Mouse (Mus musculus) bone marrow, adult 2 months (tissue): ENCODE data around the gene Ybx1. TPM values are rescaled to one million over a fixed set of nuclear protein-coding genes. Genes with fewer than 3 reads are reported as not detected.

Experiments used
- H3K27ac ChIP-seq: fragments of 200-500 bp; 2 replicates; pipeline ENCODE4 v1.5.1; 2012; ENCODE audit warnings: low read depth, mild to moderate bottlenecking, control low read depth, inconsistent platforms, low read length; ENCODE audit not compliant: control insufficient read depth, poor library complexity, insufficient read depth
- H3K4me1 ChIP-seq: fragments of 200-500 bp; 2 replicates; pipeline ENCODE4 v1.6.1; 2011; ENCODE audit warnings: low read length; ENCODE audit not compliant: control insufficient read depth, insufficient read depth
- H3K4me3 ChIP-seq: fragments of 200-500 bp; replicated peaks from 2 replicates; pipeline ENCODE3; 2011; ENCODE audit warnings: mild to moderate bottlenecking, low read depth, low read length, control low read depth; ENCODE audit not compliant: control insufficient read depth
- CTCF ChIP-seq: fragments of 200-500 bp; IDR thresholded peaks from 2 replicates; pipeline ENCODE4 v1.5.1; 2011; ENCODE audit warnings: low read length, control low read depth; ENCODE audit not compliant: control insufficient read depth, insufficient read depth
- POLR2A ChIP-seq: fragments of 200-500 bp; IDR thresholded peaks from 2 replicates; pipeline ENCODE4 v1.6.1; 2011; ENCODE audit warnings: low read depth, mild to moderate bottlenecking, control low read depth, low read length, borderline replicate concordance; ENCODE audit not compliant: control insufficient read depth
- WGBS: fragments of 180-500 bp; shearing (Covaris S2); methylation state at CpG from one replicate; pipeline ENCODE4 v1.1.7; 2018; 5-methylcytosine and 5-hydroxymethylcytosine counted together
- polyA plus RNA-seq: library from polyadenylated mRNA; stranded (reverse); fragments of >200 nt; gene quantifications from 2 replicates; pipeline ENCODE4 v1.2.4, GENCODE M21; 2011; ENCODE audit warnings: low replicate concordance; ENCODE audit not compliant: missing spikeins, insufficient read depth, insufficient read length

The Ybx1 gene
- polyA plus RNA-seq, 1 experiment: 389 TPM

DNA sequence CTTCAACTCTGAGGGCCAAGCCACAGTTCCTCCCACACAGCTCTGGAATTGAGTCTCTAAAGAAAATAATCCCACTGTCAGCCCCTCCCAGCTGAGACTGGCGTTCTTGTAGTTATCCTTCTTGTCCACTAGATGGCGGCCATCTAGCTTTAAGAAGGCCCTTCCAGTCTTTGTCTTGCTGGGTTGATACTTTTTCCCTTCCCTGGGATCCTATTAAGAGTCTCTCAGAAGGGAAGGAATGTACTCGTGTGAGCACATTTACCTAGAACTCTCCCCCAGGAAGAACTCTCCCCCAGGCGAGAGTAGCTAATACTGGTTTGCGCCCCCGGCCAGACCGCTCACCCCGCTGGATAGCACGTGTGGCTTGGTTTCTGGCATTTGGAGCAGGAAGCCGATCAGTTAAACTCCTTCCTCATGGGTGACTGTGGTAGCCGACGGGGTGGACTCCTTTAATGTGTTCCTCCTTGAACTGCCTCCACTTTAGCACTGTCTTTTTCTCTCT is 55.2 kb downstream of the Ybx1 start:
- peak; percentile 53 for TF ChIP-seq CTCF
- no peak for TF ChIP-seq POLR2A
- H3K4me3 ChIP-seq: peak overlapping the region; percentile 21
- H3K27ac ChIP-seq: no peak overlapping the region
- H3K4me1 ChIP-seq: no peaks in the 10 kb centered on the region; the same call in 1 of the 2 replicates
- WGBS: under 1% methylated on average over 12 of the region's 12 CpGs

GRCm38 (mm10) chr4:119238661-119239060 is 55.7 kb downstream of the Ybx1 start:
- peak overlapping the region; percentile 19 for H3K4me3 ChIP-seq
- WGBS: 51% methylated on average over 3 of the region's 3 CpGs

GRCm38 (mm10) chr4:119234348-119234747 is 60.1 kb downstream of the Ybx1 start:
- H3K4me3 ChIP-seq: no peak overlapping the region
- WGBS: 78% methylated on average over 3 of the region's 3 CpGs

More at GRCm38 (mm10) chr4:119238661-119239060, 55.7 kb downstream of the Ybx1 start:
- TF ChIP-seq CTCF: no peak
- no peak for TF ChIP-seq POLR2A
- Histone ChIP-seq H3K27ac (no peak overlapping the region), H3K4me1 (no peaks in the 10 kb centered on the region; the same call in 1 of the 2 replicates)

DNA sequence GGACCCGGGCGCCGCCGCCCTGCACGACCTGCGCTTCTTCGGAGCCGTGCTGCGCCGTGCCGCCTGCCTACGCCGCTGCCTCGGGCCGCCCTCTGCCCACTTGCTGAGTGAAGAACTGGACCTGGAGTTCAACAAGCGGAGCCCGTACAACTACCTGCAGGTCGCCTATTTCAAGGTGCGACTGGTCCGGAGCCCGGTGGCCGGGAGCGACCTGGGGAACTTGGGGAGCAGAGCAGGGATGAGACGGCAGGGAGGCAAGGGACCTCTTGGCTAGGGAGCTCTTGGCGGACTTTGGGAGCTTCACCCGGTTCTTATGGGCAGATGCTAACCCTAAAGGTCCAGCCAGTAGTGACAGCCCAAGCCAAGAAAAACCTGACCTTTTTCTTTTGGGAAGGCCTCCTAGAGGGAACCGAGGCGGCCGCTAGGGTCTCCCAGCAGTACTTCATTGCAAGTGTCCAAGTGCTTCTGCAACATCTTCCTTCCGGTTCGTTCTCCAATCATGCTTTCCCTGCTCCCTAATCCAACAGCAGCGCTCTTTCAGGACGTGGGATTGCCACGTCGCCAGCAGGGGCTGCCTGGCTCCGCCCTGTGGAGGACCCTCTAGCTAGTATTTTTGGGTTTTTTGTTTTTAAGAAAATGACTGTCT is 61.0 kb downstream of the Ybx1 start:
- no peak overlapping the region; the same call in 1 of the 2 replicates for H3K27ac ChIP-seq

More at GRCm38 (mm10) chr4:119234348-119234747, 60.1 kb downstream of the Ybx1 start:
- Histone ChIP-seq H3K4me1 (no peaks in the 10 kb centered on the region; the same call in 1 of the 2 replicates), H3K27ac (no peak overlapping the region)
- no peak for TF ChIP-seq CTCF
- no peak for TF ChIP-seq POLR2A

DNA sequence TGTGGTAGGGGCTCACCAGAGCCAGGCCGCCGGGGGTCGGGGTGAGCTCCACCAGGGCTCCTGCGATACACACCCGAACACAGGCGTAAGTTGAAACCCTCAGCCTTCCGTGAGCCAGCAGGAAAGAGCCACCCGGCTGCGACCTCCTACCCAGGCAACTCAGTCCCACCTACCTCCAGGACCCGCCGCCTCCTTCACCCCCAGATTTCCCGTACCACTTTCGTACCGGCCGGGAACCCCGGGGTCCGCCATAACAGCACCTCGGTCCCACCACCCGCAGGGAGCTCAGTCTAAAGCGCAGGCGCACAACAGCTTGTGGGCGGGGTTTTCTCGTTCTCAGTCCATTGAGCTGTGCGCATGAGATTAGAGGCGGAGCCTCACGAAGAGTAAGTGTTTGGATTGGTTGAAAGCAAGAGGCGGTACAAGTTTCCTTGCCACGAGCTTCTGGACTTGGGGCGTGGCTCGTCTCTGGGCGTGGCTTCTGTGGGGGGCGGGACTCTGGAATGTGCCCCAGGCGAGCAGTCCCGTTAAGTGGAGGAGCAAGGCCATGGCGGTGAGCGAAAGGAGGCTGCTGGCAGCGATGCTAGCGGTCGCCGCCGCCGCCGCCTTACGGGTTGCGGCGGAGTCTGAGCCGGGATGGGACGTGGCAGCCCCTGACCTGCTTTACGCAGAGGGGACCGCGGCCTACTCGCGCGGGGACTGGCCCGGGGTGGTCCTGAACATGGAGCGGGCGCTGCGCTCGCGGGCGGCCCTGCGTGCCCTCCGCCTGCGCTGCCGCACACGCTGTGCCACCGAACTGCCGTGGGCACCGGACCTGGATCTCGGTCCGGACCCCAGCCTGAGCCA is 61.8 kb downstream of the Ybx1 start, which contains the start of the genes AU022252 and P3h1:
TSS of gene AU022252 (minus strand) at position 303 of the 846 bp plus-strand sequence.
TSS of gene P3h1 (plus strand) at position 506 of the 846 bp plus-strand sequence.
- under 1% methylated on average over 69 of the region's 71 CpGs for WGBS
- peak within 1 kb of the TSS; percentile 29; the same call in 1 of the 2 replicates for H3K27ac ChIP-seq
- peak; percentile 51; the same call in 1 of the 2 replicates for TF ChIP-seq POLR2A
- no peak for TF ChIP-seq CTCF
- H3K4me3 ChIP-seq: peak within 1 kb of the TSS; percentile 99
- no peaks in the 10 kb centered on the region; the same call in 1 of the 2 replicates for H3K4me1 ChIP-seq

More for the DNA sequence above, 61.0 kb downstream of the Ybx1 start:
- no peak for TF ChIP-seq POLR2A
- TF ChIP-seq CTCF: no peak
- no peaks in the 10 kb centered on the region; the same call in 1 of the 2 replicates for H3K4me1 ChIP-seq
- peak overlapping the region; percentile 74 for H3K4me3 ChIP-seq
- WGBS: 2% methylated on average over 36 of the region's 36 CpGs

Other genes starting within 250 kb of the Ybx1 start
- gene Slc2a1, start 185.9 kb downstream of the Ybx1 start, polyA plus RNA-seq: 6.7 and 20.9 TPM in 2 replicates
- 5.8 TPM in 2 replicates for gene Zfp691, start 120.4 kb downstream of the Ybx1 start, polyA plus RNA-seq
- gene Ermap, start 104.6 kb downstream of the Ybx1 start, polyA plus RNA-seq: 173 and 189 TPM in 2 replicates
- gene Svbp, start 99.3 kb downstream of the Ybx1 start, polyA plus RNA-seq: 46.6 and 64.0 TPM in 2 replicates
- gene Tmem269, start 76.4 kb downstream of the Ybx1 start, polyA plus RNA-seq: not detected in 2 replicates
- 2.4 and 5.0 TPM in 2 replicates for gene AU022252, start 61.9 kb downstream of the Ybx1 start, polyA plus RNA-seq
- 3.7 and 7.0 TPM in 2 replicates for gene P3h1, start 61.7 kb downstream of the Ybx1 start, polyA plus RNA-seq
- 0.54 and 1.2 TPM in 2 replicates for gene Cldn19, start 39.2 kb downstream of the Ybx1 start, polyA plus RNA-seq
- gene Ppih, start 25.9 kb upstream of the Ybx1 start, polyA plus RNA-seq: 45.5 and 99.6 TPM in 2 replicates
- 2.3 and 3.7 TPM in 2 replicates for gene Ccdc30, start 120.9 kb upstream of the Ybx1 start, polyA plus RNA-seq
- 5.5 and 9.8 TPM in 2 replicates for gene Ppcs, start 127.8 kb upstream of the Ybx1 start, polyA plus RNA-seq
- 3.3 TPM in 1 of 2 replicates, not detected in the other for gene Zmynd12, start 128.2 kb upstream of the Ybx1 start, polyA plus RNA-seq
- not detected in 2 replicates for gene Rimkla, start 198.0 kb upstream of the Ybx1 start, polyA plus RNA-seq
- gene Foxj3, start 242.4 kb upstream of the Ybx1 start, polyA plus RNA-seq: 5.0 and 9.7 TPM in 2 replicates
- gene Frg2f1, start 244.9 kb upstream of the Ybx1 start, polyA plus RNA-seq: 0.84 and 5.5 TPM in 2 replicates